Mouse (Mus musculus): ENCODE measurements around the gene Polr2e.
A peak's percentile ranks its signal among the peaks of the same experiment; 100 is the strongest.

Polr2e gene

GRCm38 (mm10) chr10:80051618-80052373, 12.2 kb upstream of the Polr2e start:
- TF ChIP-seq GATA4 (IDR thresholded peaks at IDR 0.05; ENCODE audit: insufficient replicate concordance, low read length): no peak

- no peak for TF ChIP-seq GATA4 (IDR thresholded peaks at IDR 0.05; ENCODE audit: insufficient replicate concordance, low read length)
Measured at GRCm38 (mm10) chr10:80050885-80051617, 11.5 kb upstream of the Polr2e start.

- TF ChIP-seq GATA4 (IDR thresholded peaks at IDR 0.05; ENCODE audit: insufficient replicate concordance, low read length): no peak
Measured at GRCm38 (mm10) chr10:80050244-80050643, 10.6 kb upstream of the Polr2e start.

- no peak for TF ChIP-seq GATA4 (IDR thresholded peaks at IDR 0.05; ENCODE audit: insufficient replicate concordance, low read length)
Measured at GRCm38 (mm10) chr10:80048834-80049233, 9.2 kb upstream of the Polr2e start.

GRCm38 (mm10) chr10:80048396-80048795, 8.8 kb upstream of the Polr2e start:
- no peak for TF ChIP-seq GATA4 (IDR thresholded peaks at IDR 0.05; ENCODE audit: insufficient replicate concordance, low read length)

- TF ChIP-seq GATA4 (IDR thresholded peaks at IDR 0.05; ENCODE audit: insufficient replicate concordance, low read length): no peak
Measured at GRCm38 (mm10) chr10:80047041-80047565, 7.5 kb upstream of the Polr2e start, which contains the start of gene Gpx4. Gene Gpx4 (plus strand): TSS chr10:80047166.

GRCm38 (mm10) chr10:80045766-80046165, 6.2 kb upstream of the Polr2e start:
- no peak for TF ChIP-seq GATA4 (IDR thresholded peaks at IDR 0.05; ENCODE audit: insufficient replicate concordance, low read length)

GRCm38 (mm10) chr10:80044087-80044486, 4.5 kb upstream of the Polr2e start:
- TF ChIP-seq GATA4 (IDR thresholded peaks at IDR 0.05; ENCODE audit: insufficient replicate concordance, low read length): no peak

- TF ChIP-seq GATA4 (IDR thresholded peaks at IDR 0.05; ENCODE audit: insufficient replicate concordance, low read length): no peak
Measured at GRCm38 (mm10) chr10:80036832-80037231, 2.8 kb downstream of the Polr2e start.

- no peak for TF ChIP-seq GATA4 (IDR thresholded peaks at IDR 0.05; ENCODE audit: insufficient replicate concordance, low read length)
Measured at GRCm38 (mm10) chr10:80035686-80036085, 3.9 kb downstream of the Polr2e start.

GRCm38 (mm10) chr10:80035148-80035547, 4.4 kb downstream of the Polr2e start:
- TF ChIP-seq GATA4 (IDR thresholded peaks at IDR 0.05; ENCODE audit: insufficient replicate concordance, low read length): no peak

- no peak for TF ChIP-seq GATA4 (IDR thresholded peaks at IDR 0.05; ENCODE audit: insufficient replicate concordance, low read length)
Measured at GRCm38 (mm10) chr10:80033511-80034391, 5.8 kb downstream of the Polr2e start.

- TF ChIP-seq GATA4 (IDR thresholded peaks at IDR 0.05; ENCODE audit: insufficient replicate concordance, low read length): peak; percentile 92; the same call in 1 of the 2 replicates
Measured at GRCm38 (mm10) chr10:80032799-80033480, 6.7 kb downstream of the Polr2e start.

- TF ChIP-seq GATA4 (IDR thresholded peaks at IDR 0.05; ENCODE audit: insufficient replicate concordance, low read length): no peak
Measured at GRCm38 (mm10) chr10:80030736-80031135, 8.9 kb downstream of the Polr2e start.

All from liver, adult (tissue).